Mouse (Mus musculus): Measurements from ENCODE around the gene Odf3l1. TPM values are rescaled to one million over a fixed set of nuclear protein-coding genes. Genes with fewer than 3 reads are reported as not detected.
"Not testable (repeated sequence)": the region's sequence is repeated elsewhere in the genome, so short reads cannot be mapped to it uniquely, and the experiment has no call there.

The Odf3l1 gene
- 0.13 and 0.22 TPM in 2 replicates for polyA plus RNA-seq (2012; rRNA removed)

DNA sequence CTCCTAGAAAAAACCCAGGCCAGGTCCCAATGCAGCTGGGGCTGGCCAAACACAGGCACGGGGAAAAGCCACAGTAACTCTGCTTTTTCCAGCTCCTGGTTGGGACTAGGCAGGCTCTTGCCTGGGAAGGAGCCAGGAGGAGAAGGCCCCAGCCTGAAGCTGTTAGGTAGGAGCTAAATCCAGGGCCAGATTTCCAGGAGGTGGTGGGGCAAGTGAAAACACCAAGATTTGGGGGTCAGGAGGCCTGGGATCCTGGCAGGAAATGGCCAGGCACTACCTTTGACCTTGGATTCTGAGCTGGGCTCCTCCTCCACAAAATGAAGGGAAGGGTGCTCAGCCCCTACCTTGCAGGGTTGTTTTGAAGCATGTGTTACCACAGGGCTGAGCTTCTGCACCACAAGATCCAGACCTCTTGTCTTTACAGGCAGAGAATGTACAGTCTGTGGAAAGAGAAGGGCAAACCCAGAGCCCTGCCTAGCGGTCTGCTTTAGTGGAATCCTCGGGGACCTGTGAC, at the start of gene Odf3l1:
Gene Odf3l1 (minus strand): TSS at position 464 of the 514 bp plus-strand sequence.
- no peak for DNase-seq (ENCODE audit: extremely low spot score in 1 of 2, low spot score in 1 of 2)

GRCm38 (mm10) chr9:56913991-56914390, 49.5 kb upstream of the Odf3l1 start:
- DNase-seq (ENCODE audit: extremely low spot score in 1 of 2, low spot score in 1 of 2) = no peak

DNA sequence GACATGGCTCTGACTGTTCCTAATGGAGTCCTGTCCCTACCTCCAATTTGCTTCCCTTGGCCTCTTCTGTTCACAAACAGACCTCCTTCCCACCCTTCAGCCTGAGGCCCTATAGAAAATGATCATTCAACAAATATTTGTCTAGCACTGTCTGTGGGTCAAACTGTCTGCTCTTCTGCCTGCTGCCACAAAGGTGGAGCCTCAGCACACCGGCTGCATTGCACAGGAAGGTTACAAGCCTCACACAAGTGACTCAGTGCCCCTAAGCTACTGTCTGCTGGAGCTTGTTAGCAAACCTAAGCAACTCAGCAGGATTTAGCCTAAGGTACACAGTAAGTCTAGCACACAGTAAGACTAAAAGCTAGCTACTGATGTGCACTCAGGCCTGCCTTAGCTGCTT, 46.5 kb upstream of the Odf3l1 start:
- DNase-seq (ENCODE audit: extremely low spot score in 1 of 2, low spot score in 1 of 2) = no peak

DNA sequence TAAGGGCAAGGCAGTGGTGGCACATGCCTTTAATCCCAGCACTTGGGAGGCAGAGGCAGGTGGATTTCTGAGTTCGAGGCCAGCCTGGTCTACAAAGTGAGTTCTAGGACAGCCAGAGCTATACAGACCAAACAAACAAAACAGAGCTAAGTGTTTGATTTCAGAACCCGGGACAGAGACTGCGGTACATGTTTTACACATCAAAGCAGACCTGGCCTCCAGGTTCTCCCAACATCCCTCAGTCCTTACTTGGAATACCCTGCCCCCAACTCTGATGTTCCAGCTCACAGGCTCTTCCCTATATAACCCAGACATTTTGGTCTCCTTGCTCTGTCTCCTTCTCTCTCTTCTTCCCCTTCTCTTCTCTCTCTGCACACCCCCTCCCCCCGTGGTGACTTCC, 45.5 kb upstream of the Odf3l1 start:
- not testable (repeated sequence) for DNase-seq (ENCODE audit: extremely low spot score in 1 of 2, low spot score in 1 of 2)

- no peak for DNase-seq (ENCODE audit: extremely low spot score in 1 of 2, low spot score in 1 of 2)
These were observed 43.1 kb upstream of the Odf3l1 start for GRCm38 (mm10) chr9:56907549-56907948.

- DNase-seq (ENCODE audit: extremely low spot score in 1 of 2, low spot score in 1 of 2) = no peak
These were observed 39.2 kb upstream of the Odf3l1 start for GRCm38 (mm10) chr9:56903662-56904061.

DNA sequence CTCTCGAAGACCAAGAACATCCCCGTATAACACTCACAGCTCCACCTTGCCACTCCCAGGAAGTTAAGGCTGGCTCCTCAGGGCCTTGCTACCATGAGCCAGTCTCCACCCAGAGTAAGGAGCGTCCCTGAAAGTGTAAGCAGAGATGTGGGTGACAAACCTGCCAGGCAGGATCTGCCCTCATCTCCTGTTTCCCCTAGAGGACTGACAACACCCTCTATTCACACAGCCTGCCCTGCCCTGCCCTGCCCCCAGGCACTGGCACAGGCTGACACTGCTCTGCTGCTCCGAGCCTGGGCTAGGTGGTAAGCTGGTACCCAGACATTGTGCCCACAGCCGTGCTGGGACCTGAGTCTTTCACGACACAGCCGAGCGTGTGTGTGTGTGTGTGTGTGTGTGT, 36.7 kb upstream of the Odf3l1 start:
- DNase-seq (ENCODE audit: extremely low spot score in 1 of 2, low spot score in 1 of 2) = no peak

GRCm38 (mm10) chr9:56900571-56900970, 36.1 kb upstream of the Odf3l1 start:
- no peak for DNase-seq (ENCODE audit: extremely low spot score in 1 of 2, low spot score in 1 of 2)

- DNase-seq (ENCODE audit: extremely low spot score in 1 of 2, low spot score in 1 of 2) = no peak
These were observed 35.6 kb upstream of the Odf3l1 start for GRCm38 (mm10) chr9:56900060-56900459.

DNA sequence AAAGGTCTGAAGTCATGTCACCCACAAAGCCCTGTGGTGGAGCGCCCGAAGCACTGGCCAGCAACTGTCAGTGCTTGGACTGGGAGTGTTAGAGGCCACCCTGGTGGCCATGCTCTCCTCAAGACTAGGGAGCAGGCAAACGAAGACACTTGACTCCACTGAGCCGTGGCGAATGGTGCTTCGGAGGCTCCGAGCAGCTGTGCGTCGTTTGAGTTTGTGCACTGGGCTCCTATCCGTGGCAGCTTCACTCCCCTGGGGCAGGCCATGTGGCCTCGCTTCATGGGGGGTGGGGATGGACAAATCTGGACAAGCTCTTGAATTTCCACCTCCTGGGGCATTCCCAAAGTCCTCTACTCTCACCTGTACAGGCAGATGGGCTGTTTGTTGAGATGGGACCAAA, 34.9 kb upstream of the Odf3l1 start:
- DNase-seq (ENCODE audit: extremely low spot score in 1 of 2, low spot score in 1 of 2) = no peak

GRCm38 (mm10) chr9:56896779-56897178, 32.3 kb upstream of the Odf3l1 start:
- DNase-seq (ENCODE audit: extremely low spot score in 1 of 2, low spot score in 1 of 2) = no peak

- no peak for DNase-seq (ENCODE audit: extremely low spot score in 1 of 2, low spot score in 1 of 2)
These were observed 29.5 kb upstream of the Odf3l1 start for GRCm38 (mm10) chr9:56894006-56894405.

- DNase-seq (ENCODE audit: extremely low spot score in 1 of 2, low spot score in 1 of 2) = no peak
These were observed 28.8 kb upstream of the Odf3l1 start for GRCm38 (mm10) chr9:56893313-56893712.

DNA sequence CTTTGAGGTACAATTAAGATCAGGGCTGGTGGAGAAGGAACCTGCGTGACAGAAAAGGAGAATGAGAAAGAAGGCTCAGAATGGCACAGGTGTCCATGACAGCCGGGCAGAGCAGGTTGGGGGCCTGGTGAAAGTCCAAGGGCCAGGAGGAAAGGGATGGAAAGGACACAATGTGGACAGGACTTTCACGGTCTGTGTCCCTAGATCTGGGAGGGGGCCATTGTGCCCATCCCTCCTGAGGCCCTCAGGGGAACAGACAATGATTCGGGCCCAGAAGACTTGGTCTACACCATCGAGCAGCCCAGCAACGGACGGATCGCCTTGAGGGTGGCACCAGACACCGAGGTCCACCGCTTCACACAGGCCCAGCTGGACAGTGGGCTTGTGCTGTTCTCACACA, 27.6 kb upstream of the Odf3l1 start:
- no peak for DNase-seq (ENCODE audit: extremely low spot score in 1 of 2, low spot score in 1 of 2)

DNA sequence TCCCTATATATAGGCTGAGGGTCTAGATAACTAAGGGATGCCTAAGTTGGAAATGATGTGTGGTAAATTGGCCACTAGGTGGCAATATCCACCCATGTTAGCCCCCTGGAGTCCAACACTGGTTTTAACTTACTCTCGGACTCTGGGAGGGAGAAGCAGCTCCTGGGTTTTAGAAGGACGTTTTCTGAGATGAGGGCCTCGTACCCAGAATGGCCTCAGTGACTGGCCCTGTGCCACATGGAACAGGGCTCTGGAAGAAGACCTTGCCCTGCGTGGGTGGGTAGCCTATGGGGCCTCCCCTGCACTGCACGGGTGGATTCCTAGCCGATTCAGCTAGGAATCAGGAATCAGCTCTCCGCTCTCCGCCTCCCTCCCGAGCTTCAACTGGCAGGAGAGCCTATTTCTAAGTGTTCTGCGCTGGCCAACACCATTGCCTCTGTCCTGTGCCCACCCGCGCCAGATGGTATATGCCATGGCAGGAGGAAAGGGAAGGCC, 27.1 kb upstream of the Odf3l1 start:
- peak in 1 of 2 experiments; percentile 87 for DNase-seq (ENCODE audit: extremely low spot score in 1 of 2, low spot score in 1 of 2)

- no peak for DNase-seq (ENCODE audit: extremely low spot score in 1 of 2, low spot score in 1 of 2)
These were observed 26.2 kb upstream of the Odf3l1 start for GRCm38 (mm10) chr9:56890522-56891250.

DNA sequence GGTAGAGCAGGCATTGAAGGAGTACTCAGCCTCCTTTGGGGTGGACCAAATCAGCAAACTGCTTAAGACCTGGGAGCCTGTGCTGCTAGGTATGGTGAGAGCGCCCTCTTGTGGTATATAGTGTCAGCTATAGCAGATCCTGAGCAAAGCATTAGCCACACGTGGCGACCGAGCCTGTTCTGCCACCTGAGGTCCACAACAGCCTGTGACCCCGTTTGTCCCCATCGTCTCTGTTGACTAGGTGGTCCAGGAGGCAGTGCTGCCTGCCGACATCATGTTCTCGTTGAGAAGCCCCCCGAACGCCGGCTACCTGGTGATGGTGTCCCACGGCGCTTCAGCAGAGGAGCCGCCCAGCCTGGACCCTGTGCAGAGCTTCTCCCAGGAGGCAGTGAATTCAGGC, 25.3 kb upstream of the Odf3l1 start:
- peak; percentile 70 to 95 for DNase-seq (ENCODE audit: extremely low spot score in 1 of 2, low spot score in 1 of 2)

DNA sequence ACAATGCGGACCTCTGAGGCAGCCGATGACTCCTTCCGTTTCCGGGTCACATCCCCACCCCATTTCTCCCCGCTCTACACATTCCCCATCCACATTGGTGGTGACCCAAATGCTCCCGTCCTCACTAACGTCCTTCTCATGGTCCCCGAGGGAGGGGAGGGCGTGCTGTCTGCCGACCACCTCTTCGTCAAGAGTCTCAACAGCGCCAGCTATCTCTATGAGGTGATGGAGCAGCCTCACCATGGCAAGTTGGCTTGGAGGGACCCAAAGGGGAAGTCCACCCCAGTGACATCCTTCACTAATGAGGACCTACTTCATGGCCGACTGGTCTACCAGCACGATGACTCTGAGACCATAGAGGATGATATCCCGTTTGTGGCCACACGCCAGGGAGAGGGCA, 23.1 kb upstream of the Odf3l1 start:
- no peak for DNase-seq (ENCODE audit: extremely low spot score in 1 of 2, low spot score in 1 of 2)

DNA sequence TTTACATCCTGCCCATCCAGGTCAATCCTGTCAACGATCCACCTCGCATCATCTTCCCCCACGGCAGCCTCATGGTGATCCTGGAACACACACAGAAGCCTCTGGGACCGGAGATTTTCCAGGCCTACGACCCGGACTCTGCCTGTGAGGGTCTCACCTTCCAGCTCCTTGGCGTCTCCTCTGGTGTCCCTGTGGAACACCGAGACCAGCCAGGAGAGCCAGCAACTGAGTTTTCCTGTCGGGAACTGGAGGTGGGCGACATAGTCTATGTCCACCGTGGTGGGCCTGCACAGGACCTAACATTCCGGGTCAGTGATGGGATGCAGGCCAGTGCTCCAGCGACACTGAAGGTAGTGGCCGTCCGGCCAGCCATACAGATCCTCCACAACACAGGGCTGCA, 22.1 kb upstream of the Odf3l1 start:
- DNase-seq (ENCODE audit: extremely low spot score in 1 of 2, low spot score in 1 of 2) = no peak

- DNase-seq (ENCODE audit: extremely low spot score in 1 of 2, low spot score in 1 of 2) = no peak
These were observed 21.6 kb upstream of the Odf3l1 start for GRCm38 (mm10) chr9:56886113-56886512.

- DNase-seq (ENCODE audit: extremely low spot score in 1 of 2, low spot score in 1 of 2) = peak in 1 of 2 experiments; percentile 45
These were observed 19.8 kb upstream of the Odf3l1 start for GRCm38 (mm10) chr9:56884328-56884727.

DNA sequence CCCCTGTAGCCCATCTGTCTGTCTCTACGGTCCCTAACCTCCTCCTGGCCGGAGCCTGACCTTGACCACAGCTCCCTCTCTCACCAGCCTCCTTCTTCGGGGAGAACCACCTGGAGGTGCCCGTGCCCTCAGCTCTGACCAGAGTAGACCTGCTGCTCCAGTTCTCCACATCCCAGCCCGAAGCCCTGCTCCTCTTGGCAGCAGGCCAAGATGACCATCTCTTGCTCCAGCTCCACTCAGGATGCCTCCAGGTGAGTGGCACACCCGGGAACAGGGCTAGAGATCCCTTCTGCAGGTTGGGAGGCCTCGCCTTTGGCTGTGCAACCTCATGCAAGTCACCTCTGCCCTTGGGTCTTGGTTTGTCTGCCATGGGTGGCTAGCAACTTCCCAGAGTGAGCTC, 19.0 kb upstream of the Odf3l1 start:
- no peak for DNase-seq (ENCODE audit: extremely low spot score in 1 of 2, low spot score in 1 of 2)

All from frontal cortex, adult 2 months (tissue).